Mouse (Mus musculus): Measurements from ENCODE around the gene Bud13.

DNA sequence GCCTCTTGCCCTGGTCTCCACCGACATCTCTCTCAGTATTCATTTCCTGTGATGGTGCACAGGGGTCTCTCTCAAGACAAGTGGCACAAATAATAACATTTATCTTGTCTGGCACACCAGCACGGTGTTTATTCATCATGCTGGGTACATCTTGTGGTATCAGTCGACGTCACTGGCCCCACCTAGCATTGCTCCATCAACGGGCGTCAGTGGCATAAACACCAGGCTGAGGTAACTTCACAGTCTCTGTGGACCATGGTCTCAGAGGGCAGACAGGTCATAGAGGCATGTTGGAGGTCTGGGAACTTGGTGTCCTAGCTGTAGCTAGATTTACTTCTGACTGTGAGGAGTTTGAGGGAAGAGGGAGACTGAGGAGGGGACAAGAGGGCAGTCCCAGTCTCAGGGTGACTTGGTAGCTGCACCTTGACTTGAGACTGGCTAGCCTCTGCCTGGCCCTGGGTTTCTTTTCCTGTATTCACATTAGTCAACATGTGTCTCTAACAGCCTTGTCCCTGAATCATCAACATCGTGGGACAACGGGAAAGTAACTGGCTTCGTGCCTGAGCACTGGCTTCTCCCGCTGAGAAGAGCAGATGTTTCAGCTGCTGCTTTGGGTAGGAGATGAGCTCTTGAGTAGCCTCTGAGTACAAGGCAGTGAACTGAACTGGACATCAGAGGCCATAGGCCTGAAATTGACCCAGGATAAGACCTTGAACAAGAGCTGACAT, 26.0 kb upstream of the Bud13 start:
- TF ChIP-seq CTCF (conservative IDR thresholded peaks at IDR 0.05; ENCODE audit: insufficient read depth, insufficient read length, low read depth, low read length) (no peak), POLR2A (IDR thresholded peaks at IDR 0.05; ENCODE audit: low read depth, low read length) (no peak)

Data from kidney, adult 2 months (tissue).